Mouse (Mus musculus): ENCODE measurements around the gene Snn.

Gene Snn

GRCm38 (mm10) chr16:11047130-11047529 is 13.6 kb upstream of the Snn start:
- DNase-seq (ENCODE audit: low spot score), result no peak

- DNase-seq (ENCODE audit: low spot score), result no peak
Observed at GRCm38 (mm10) chr16:11050226-11050625, 10.5 kb upstream of the Snn start.

- no peak for DNase-seq (ENCODE audit: low spot score)
Observed at GRCm38 (mm10) chr16:11051134-11051533, 9.6 kb upstream of the Snn start.

- no peak for DNase-seq (ENCODE audit: low spot score)
Observed at GRCm38 (mm10) chr16:11054409-11054808, 6.3 kb upstream of the Snn start.

- DNase-seq (ENCODE audit: low spot score), result no peak
Observed at GRCm38 (mm10) chr16:11054871-11055270, 5.9 kb upstream of the Snn start.

GRCm38 (mm10) chr16:11055916-11056315 is 4.8 kb upstream of the Snn start:
- DNase-seq (ENCODE audit: low spot score), result no peak

- peak; percentile 30 for DNase-seq (ENCODE audit: low spot score)
Observed at GRCm38 (mm10) chr16:11062794-11063721, 2.3 kb downstream of the Snn start.

- no peak for DNase-seq (ENCODE audit: low spot score)
Observed at GRCm38 (mm10) chr16:11064341-11064740, 3.6 kb downstream of the Snn start.

GRCm38 (mm10) chr16:11064742-11065141 is 4.0 kb downstream of the Snn start:
- DNase-seq (ENCODE audit: low spot score), result no peak

- DNase-seq (ENCODE audit: low spot score), result no peak
Observed at GRCm38 (mm10) chr16:11065431-11065830, 4.7 kb downstream of the Snn start.

- peak; percentile 97 for DNase-seq (ENCODE audit: low spot score)
Observed at GRCm38 (mm10) chr16:11066029-11066832, 5.5 kb downstream of the Snn start, which contains the start of gene Litaf. Gene Litaf (minus strand): TSS chr16:11066157.

GRCm38 (mm10) chr16:11066833-11067191 is 6.1 kb downstream of the Snn start:
- no peak for DNase-seq (ENCODE audit: low spot score)

GRCm38 (mm10) chr16:11068666-11069065 is 7.9 kb downstream of the Snn start:
- no peak for DNase-seq (ENCODE audit: low spot score)

GRCm38 (mm10) chr16:11069271-11069670 is 8.5 kb downstream of the Snn start:
- DNase-seq (ENCODE audit: low spot score), result no peak

GRCm38 (mm10) chr16:11069710-11070420 is 9.1 kb downstream of the Snn start:
- DNase-seq (ENCODE audit: low spot score), result peak; percentile 67

- no peak for DNase-seq (ENCODE audit: low spot score)
Observed at GRCm38 (mm10) chr16:11071176-11071575, 10.4 kb downstream of the Snn start.

GRCm38 (mm10) chr16:11071887-11072286 is 11.1 kb downstream of the Snn start:
- DNase-seq (ENCODE audit: low spot score), result no peak

GRCm38 (mm10) chr16:11072454-11072853 is 11.7 kb downstream of the Snn start:
- DNase-seq (ENCODE audit: low spot score), result no peak

- no peak for DNase-seq (ENCODE audit: low spot score)
Observed at GRCm38 (mm10) chr16:11073060-11073459, 12.3 kb downstream of the Snn start.

- DNase-seq (ENCODE audit: low spot score), result no peak
Observed at GRCm38 (mm10) chr16:11077601-11078201, 17.0 kb downstream of the Snn start.

GRCm38 (mm10) chr16:11078216-11078869 is 17.6 kb downstream of the Snn start:
- DNase-seq (ENCODE audit: low spot score), result no peak

Measured in yolk sac, embryonic 10.5 days (tissue).